Mouse (Mus musculus): ENCODE measurements around the gene Egln3. TPM values are rescaled to one million over a fixed set of nuclear protein-coding genes. Genes with fewer than 3 reads are reported as not detected.

Gene Egln3
- polyA plus RNA-seq (2015; fragmentation: Nextera tagmentation; extraction: Ambion mirVana) = 6.7 and 7.0 TPM in 2 replicates

GRCm38 (mm10) chr12:54203656-54204045 is at the start of gene Egln3:
Gene Egln3, minus strand, starts transcription at chr12:54203860.
- Histone ChIP-seq H3K27ac (no peak within 1 kb of the TSS), H3K9ac (peak within 1 kb of the TSS; percentile 79), H3K9me3 (no peaks in the 10 kb centered on the region), H3K4me1 (peaks cover 37% of the 10 kb centered on the region), H3K36me3 (no peaks in the 10 kb centered on the region), H3K27me3 (peaks cover 27% of the 10 kb centered on the region), H3K4me3 (peak within 1 kb of the TSS; percentile 65), H3K4me2 (peak within 1 kb of the TSS; percentile 100)
- WGBS = under 1% methylated on average over 25 of the region's 25 CpGs
- ATAC-seq (ENCODE audit: insufficient number of reproducible peaks, insufficient read depth, low FRiP score, low TSS enrichment, low read depth) = peak; percentile 83

GRCm38 (mm10) chr12:54253449-54253848 is 49.8 kb upstream of the Egln3 start:
- Histone ChIP-seq H3K27me3 (no peaks in the 10 kb centered on the region), H3K4me3 (no peak overlapping the region), H3K9me3 (no peaks in the 10 kb centered on the region), H3K4me1 (no peaks in the 10 kb centered on the region; the same call in 1 of the 2 replicates), H3K4me2 (no peak overlapping the region), H3K27ac (no peak overlapping the region), H3K36me3 (no peaks in the 10 kb centered on the region), H3K9ac (no peak overlapping the region)
- WGBS = 88% methylated on average over 4 of the region's 4 CpGs
- no peak for ATAC-seq (ENCODE audit: insufficient number of reproducible peaks, insufficient read depth, low FRiP score, low TSS enrichment, low read depth)

GRCm38 (mm10) chr12:54251942-54252400 is 48.3 kb upstream of the Egln3 start:
- H3K4me3 ChIP-seq = no peak overlapping the region
- 73% methylated on average over 9 of the region's 9 CpGs for WGBS
- H3K9me3 ChIP-seq = no peaks in the 10 kb centered on the region
- no peaks in the 10 kb centered on the region for H3K27me3 ChIP-seq
- H3K4me1 ChIP-seq = peaks cover 2% of the 10 kb centered on the region; the same call in 1 of the 2 replicates
- H3K27ac ChIP-seq = no peak overlapping the region
- no peak overlapping the region for H3K9ac ChIP-seq
- no peak for ATAC-seq (ENCODE audit: insufficient number of reproducible peaks, insufficient read depth, low FRiP score, low TSS enrichment, low read depth)
- H3K36me3 ChIP-seq = no peaks in the 10 kb centered on the region
- no peak overlapping the region for H3K4me2 ChIP-seq

- H3K27ac ChIP-seq = no peak overlapping the region
- no peaks in the 10 kb centered on the region for H3K36me3 ChIP-seq
- H3K4me2 ChIP-seq = no peak overlapping the region
- no peak overlapping the region for H3K4me3 ChIP-seq
- no peaks in the 10 kb centered on the region for H3K9me3 ChIP-seq
- no peak overlapping the region for H3K9ac ChIP-seq
- peaks cover 2% of the 10 kb centered on the region; the same call in 1 of the 2 replicates for H3K4me1 ChIP-seq
- WGBS = 90% methylated on average over 7 of the region's 7 CpGs
- H3K27me3 ChIP-seq = no peaks in the 10 kb centered on the region
- ATAC-seq (ENCODE audit: insufficient number of reproducible peaks, insufficient read depth, low FRiP score, low TSS enrichment, low read depth) = no peak
Observed at GRCm38 (mm10) chr12:54247835-54248234, 44.2 kb upstream of the Egln3 start.

- H3K4me2 ChIP-seq = no peak overlapping the region
- no peak for ATAC-seq (ENCODE audit: insufficient number of reproducible peaks, insufficient read depth, low FRiP score, low TSS enrichment, low read depth)
- H3K4me3 ChIP-seq = no peak overlapping the region
- no peak overlapping the region for H3K9ac ChIP-seq
- WGBS = 65% methylated on average over 5 of the region's 5 CpGs
- H3K4me1 ChIP-seq = 0 out of 2 replicates have a peak, but pooled peaks cover 7% of the 10 kb centered on the region
- no peaks in the 10 kb centered on the region for H3K27me3 ChIP-seq
- H3K27ac ChIP-seq = no peak overlapping the region
- no peaks in the 10 kb centered on the region for H3K36me3 ChIP-seq
- no peaks in the 10 kb centered on the region for H3K9me3 ChIP-seq
Observed at GRCm38 (mm10) chr12:54243158-54243557, 39.5 kb upstream of the Egln3 start.

- Histone ChIP-seq H3K4me1 (0 out of 2 replicates have a peak, but pooled peaks cover 5% of the 10 kb centered on the region), H3K9me3 (no peaks in the 10 kb centered on the region), H3K36me3 (no peaks in the 10 kb centered on the region), H3K4me2 (no peak overlapping the region), H3K9ac (no peak overlapping the region), H3K4me3 (no peak overlapping the region), H3K27ac (no peak overlapping the region), H3K27me3 (no peaks in the 10 kb centered on the region)
- no peak for ATAC-seq (ENCODE audit: insufficient number of reproducible peaks, insufficient read depth, low FRiP score, low TSS enrichment, low read depth)
- 64% methylated on average over 6 of the region's 6 CpGs for WGBS
Observed at GRCm38 (mm10) chr12:54241976-54242375, 38.3 kb upstream of the Egln3 start.

- H3K4me2 ChIP-seq = no peak overlapping the region
- 85% methylated on average over 6 of the region's 6 CpGs for WGBS
- H3K4me1 ChIP-seq = peaks cover 9% of the 10 kb centered on the region
- H3K27ac ChIP-seq = no peak overlapping the region
- no peak for ATAC-seq (ENCODE audit: insufficient number of reproducible peaks, insufficient read depth, low FRiP score, low TSS enrichment, low read depth)
- no peak overlapping the region for H3K9ac ChIP-seq
- H3K9me3 ChIP-seq = peaks cover 8% of the 10 kb centered on the region; the same call in 1 of the 2 replicates
- H3K27me3 ChIP-seq = no peaks in the 10 kb centered on the region
- H3K36me3 ChIP-seq = no peaks in the 10 kb centered on the region
- H3K4me3 ChIP-seq = no peak overlapping the region
Observed at GRCm38 (mm10) chr12:54233794-54234193, 30.1 kb upstream of the Egln3 start.

- Histone ChIP-seq H3K27ac (no peak overlapping the region), H3K9me3 (peaks cover 8% of the 10 kb centered on the region; the same call in 1 of the 2 replicates), H3K4me2 (no peak overlapping the region), H3K4me1 (peaks cover 9% of the 10 kb centered on the region), H3K36me3 (no peaks in the 10 kb centered on the region), H3K9ac (no peak overlapping the region), H3K27me3 (no peaks in the 10 kb centered on the region), H3K4me3 (no peak overlapping the region)
- no peak for ATAC-seq (ENCODE audit: insufficient number of reproducible peaks, insufficient read depth, low FRiP score, low TSS enrichment, low read depth)
- 51% methylated on average over 7 of the region's 7 CpGs for WGBS
Observed at GRCm38 (mm10) chr12:54232996-54233603, 29.4 kb upstream of the Egln3 start.

- H3K36me3 ChIP-seq = no peaks in the 10 kb centered on the region
- no peak overlapping the region for H3K9ac ChIP-seq
- WGBS = 39% methylated on average over 5 of the region's 5 CpGs
- H3K27ac ChIP-seq = no peak overlapping the region
- no peaks in the 10 kb centered on the region for H3K27me3 ChIP-seq
- no peak overlapping the region for H3K4me3 ChIP-seq
- H3K4me1 ChIP-seq = peaks cover 9% of the 10 kb centered on the region
- ATAC-seq (ENCODE audit: insufficient number of reproducible peaks, insufficient read depth, low FRiP score, low TSS enrichment, low read depth) = no peak
- H3K4me2 ChIP-seq = no peak overlapping the region
- H3K9me3 ChIP-seq = peaks cover 8% of the 10 kb centered on the region; the same call in 1 of the 2 replicates
Observed at GRCm38 (mm10) chr12:54232456-54232855, 28.8 kb upstream of the Egln3 start.

GRCm38 (mm10) chr12:54227551-54227950 is 23.9 kb upstream of the Egln3 start:
- ATAC-seq (ENCODE audit: insufficient number of reproducible peaks, insufficient read depth, low FRiP score, low TSS enrichment, low read depth) = no peak
- 71% methylated on average over 8 of the region's 8 CpGs for WGBS

GRCm38 (mm10) chr12:54226341-54226740 is 22.7 kb upstream of the Egln3 start:
- Histone ChIP-seq H3K27ac (no peak overlapping the region), H3K4me2 (no peak overlapping the region), H3K9ac (no peak overlapping the region), H3K27me3 (no peaks in the 10 kb centered on the region), H3K4me1 (no peaks in the 10 kb centered on the region), H3K36me3 (no peaks in the 10 kb centered on the region), H3K9me3 (no peaks in the 10 kb centered on the region), H3K4me3 (no peak overlapping the region)
- WGBS = 62% methylated on average over 2 of the region's 2 CpGs
- no peak for ATAC-seq (ENCODE audit: insufficient number of reproducible peaks, insufficient read depth, low FRiP score, low TSS enrichment, low read depth)

More at GRCm38 (mm10) chr12:54227551-54227950, 23.9 kb upstream of the Egln3 start:
- Histone ChIP-seq H3K36me3 (no peaks in the 10 kb centered on the region), H3K4me1 (peaks cover 3% of the 10 kb centered on the region), H3K27ac (no peak overlapping the region), H3K9me3 (no peaks in the 10 kb centered on the region), H3K9ac (no peak overlapping the region), H3K4me2 (no peak overlapping the region), H3K27me3 (no peaks in the 10 kb centered on the region), H3K4me3 (no peak overlapping the region)

- H3K27me3 ChIP-seq = no peaks in the 10 kb centered on the region
- no peak overlapping the region for H3K27ac ChIP-seq
- no peak for ATAC-seq (ENCODE audit: insufficient number of reproducible peaks, insufficient read depth, low FRiP score, low TSS enrichment, low read depth)
- H3K9ac ChIP-seq = no peak overlapping the region
- no peaks in the 10 kb centered on the region for H3K9me3 ChIP-seq
- WGBS = 69% methylated on average over 4 of the region's 4 CpGs
- no peak overlapping the region for H3K4me2 ChIP-seq
- H3K4me1 ChIP-seq = no peaks in the 10 kb centered on the region
- H3K36me3 ChIP-seq = no peaks in the 10 kb centered on the region
- no peak overlapping the region for H3K4me3 ChIP-seq
Observed at GRCm38 (mm10) chr12:54225610-54226009, 21.9 kb upstream of the Egln3 start.

All from embryonic facial prominence, embryonic 13.5 days (tissue).